Mouse (Mus musculus) duodenum, adult 2 months (tissue): ENCODE results near the gene Lrrc3. TPM values are rescaled to one million over a fixed set of nuclear protein-coding genes. Genes with fewer than 3 reads are reported as not detected.

ENCODE experiments used
- polyA plus RNA-seq: library from polyadenylated mRNA; depleted of rRNA; stranded (reverse); fragments of >200 nt; gene quantifications from 2 replicates; pipeline ENCODE4 v1.2.3, GENCODE M21; 2012; ENCODE audit warnings: low replicate concordance; rRNA removed

The Lrrc3 gene
- polyA plus RNA-seq, result 6.2 and 6.9 TPM in 2 replicates

GRCm38 (mm10) chr10:77902211-77902893 is at the start of gene Lrrc3:
TSS of gene Lrrc3 (minus strand) at chr10:77902536.

GRCm38 (mm10) chr10:77861675-77862074 is 40.7 kb downstream of the Lrrc3 start, which contains the start of gene Gm3285:
TSS of gene Gm3285 (plus strand) at chr10:77861975.

GRCm38 (mm10) chr10:77852559-77852958 is 49.8 kb downstream of the Lrrc3 start, which contains the start of gene Gm10318:
TSS of gene Gm10318 (plus strand) at chr10:77852859.

Other genes starting within 250 kb of the Lrrc3 start
- gene Tspear, start 216.0 kb downstream of the Lrrc3 start, polyA plus RNA-seq, result 0.19 and 0.56 TPM in 2 replicates
- not detected in 2 replicates for gene Gm19402, start 211.8 kb downstream of the Lrrc3 start, polyA plus RNA-seq
- gene Gm9508, start 205.3 kb downstream of the Lrrc3 start, polyA plus RNA-seq, result not detected in 2 replicates
- 1.1 TPM in 1 of 2 replicates, not detected in the other for gene Gm10272, start 195.9 kb downstream of the Lrrc3 start, polyA plus RNA-seq
- gene Gm10024, start 191.1 kb downstream of the Lrrc3 start, polyA plus RNA-seq, result not detected in 2 replicates
- gene Gm10142, start 186.7 kb downstream of the Lrrc3 start, polyA plus RNA-seq, result not detected in 2 replicates
- 0.43 TPM in 1 of 2 replicates, not detected in the other for gene Krtap12-1, start 181.9 kb downstream of the Lrrc3 start, polyA plus RNA-seq
- gene Gm10100, start 176.1 kb downstream of the Lrrc3 start, polyA plus RNA-seq, result not detected in 2 replicates
- not detected in 2 replicates for gene Gm18596, start 159.9 kb downstream of the Lrrc3 start, polyA plus RNA-seq
- gene Gm9736, start 151.2 kb downstream of the Lrrc3 start, polyA plus RNA-seq, result not detected in 2 replicates
- gene Gm3233, start 142.9 kb downstream of the Lrrc3 start, polyA plus RNA-seq, result not detected in 2 replicates
- gene Gm3238, start 131.2 kb downstream of the Lrrc3 start, polyA plus RNA-seq, result not detected in 2 replicates
- not detected in 2 replicates for gene Gm7138, start 125.6 kb downstream of the Lrrc3 start, polyA plus RNA-seq
- gene Gm3250, start 120.0 kb downstream of the Lrrc3 start, polyA plus RNA-seq, result not detected in 2 replicates
- gene Gm7137, start 114.3 kb downstream of the Lrrc3 start, polyA plus RNA-seq, result not detected in 2 replicates
- not detected in 2 replicates for gene Gm9639, start 107.5 kb downstream of the Lrrc3 start, polyA plus RNA-seq
- not detected in 2 replicates for gene Gm19668, start 103.4 kb downstream of the Lrrc3 start, polyA plus RNA-seq
- not detected in 2 replicates for gene Gm9507, start 90.7 kb downstream of the Lrrc3 start, polyA plus RNA-seq
- gene Gm2696, start 87.9 kb downstream of the Lrrc3 start, polyA plus RNA-seq, result not detected in 2 replicates
- gene Krtap10-4, start 75.4 kb downstream of the Lrrc3 start, polyA plus RNA-seq, result not detected in 2 replicates
- not detected in 2 replicates for gene Krtap10-10, start 66.6 kb downstream of the Lrrc3 start, polyA plus RNA-seq
- not detected in 2 replicates for gene Gm36176, start 55.7 kb downstream of the Lrrc3 start, polyA plus RNA-seq
- gene Gm10318, start 49.7 kb downstream of the Lrrc3 start, polyA plus RNA-seq, result 0.27 TPM in 1 of 2 replicates, not detected in the other
- gene Gm3285, start 40.6 kb downstream of the Lrrc3 start, polyA plus RNA-seq, result not detected in 2 replicates
- 1.3 and 2.2 TPM in 2 replicates for gene Trpm2, start 68.0 kb upstream of the Lrrc3 start, polyA plus RNA-seq
- 13.2 and 15.9 TPM in 2 replicates for gene 1810043G02Rik, start 76.0 kb upstream of the Lrrc3 start, polyA plus RNA-seq
- 31.3 and 60.7 TPM in 2 replicates for gene Pfkl, start 107.5 kb upstream of the Lrrc3 start, polyA plus RNA-seq
- gene Dnmt3l, start 139.4 kb upstream of the Lrrc3 start, polyA plus RNA-seq, result 0.21 and 0.59 TPM in 2 replicates
- gene Aire, start 141.1 kb upstream of the Lrrc3 start, polyA plus RNA-seq, result 0.36 and 0.49 TPM in 2 replicates
- 6.3 and 7.0 TPM in 2 replicates for gene Icosl, start 166.8 kb upstream of the Lrrc3 start, polyA plus RNA-seq